Mouse (Mus musculus) cortical plate, adult 2 months (tissue): ENCODE data around the gene Phtf2. TPM values are rescaled to one million over a fixed set of nuclear protein-coding genes. Genes with fewer than 3 reads are reported as not detected.
A peak's percentile ranks its signal among the peaks of the same experiment; 100 is the strongest.
"Not testable (repeated sequence)": the region's sequence is repeated elsewhere in the genome, so short reads cannot be mapped to it uniquely, and the experiment has no call there.

Experiments
- H3K27ac ChIP-seq: fragments of 200-500 bp; 2 replicates; pipeline ENCODE4 v1.5.1; 2012; ENCODE audit warnings: low read length, control low read depth, inconsistent platforms; ENCODE audit not compliant: insufficient read depth
- H3K4me1 ChIP-seq: fragments of 200-500 bp; 2 replicates; pipeline ENCODE4 v1.6.1; 2011; ENCODE audit warnings: low read length; ENCODE audit not compliant: control insufficient read depth, insufficient read depth
- H3K4me3 ChIP-seq: fragments of 200-500 bp; 2 replicates; pipeline ENCODE4 v1.5.1; 2011; ENCODE audit warnings: mild to moderate bottlenecking, low read length, control low read depth; ENCODE audit not compliant: insufficient read depth
- CTCF ChIP-seq: fragments of 200-500 bp; IDR thresholded peaks from 2 replicates; pipeline ENCODE4 v1.5.1; 2011; ENCODE audit warnings: mild to moderate bottlenecking, control low read depth, low read length; ENCODE audit not compliant: insufficient read depth; ENCODE audit errors: extremely low read depth
- POLR2A ChIP-seq: fragments of 200-500 bp; IDR thresholded peaks from 2 replicates; pipeline ENCODE4 v1.6.1; 2011; ENCODE audit warnings: mild to moderate bottlenecking, low read length, control low read depth; ENCODE audit not compliant: insufficient read depth; ENCODE audit errors: extremely low read depth
- polyA plus RNA-seq: library from polyadenylated mRNA; depleted of rRNA; stranded (reverse); fragments of >200 nt; gene quantifications from 2 replicates; pipeline ENCODE4 v1.2.3, GENCODE M21; 2012

Gene Phtf2
- polyA plus RNA-seq, 1 experiment, result 8.8 TPM

- no peak overlapping the region for H3K4me3 ChIP-seq
- TF ChIP-seq CTCF (no peak), POLR2A (no peak)
- no peaks in the 10 kb centered on the region for H3K4me1 ChIP-seq
- no peak overlapping the region for H3K27ac ChIP-seq
Observed at GRCm38 (mm10) chr5:20779191-20779590, 102.7 kb downstream of the Phtf2 start.

- H3K4me1 ChIP-seq, result no peaks in the 10 kb centered on the region
- H3K4me3 ChIP-seq, result no peak overlapping the region
- no peak for TF ChIP-seq CTCF
- no peak for TF ChIP-seq POLR2A
- no peak overlapping the region for H3K27ac ChIP-seq
Observed at GRCm38 (mm10) chr5:20778274-20778984, 103.5 kb downstream of the Phtf2 start.

- Histone ChIP-seq H3K4me3 (no peak overlapping the region), H3K4me1 (no peaks in the 10 kb centered on the region), H3K27ac (no peak overlapping the region)
- TF ChIP-seq POLR2A, result no peak
- TF ChIP-seq CTCF, result 0 out of 2 replicates have a peak, but pooled peaks have one; percentile 9
Observed at GRCm38 (mm10) chr5:20773341-20773740, 108.6 kb downstream of the Phtf2 start.

GRCm38 (mm10) chr5:20765365-20765920 is 116.5 kb downstream of the Phtf2 start:
- TF ChIP-seq CTCF (no peak), POLR2A (no peak)
- H3K4me3 ChIP-seq, result no peak overlapping the region
- no peak overlapping the region for H3K27ac ChIP-seq
- H3K4me1 ChIP-seq, result no peaks in the 10 kb centered on the region

DNA sequence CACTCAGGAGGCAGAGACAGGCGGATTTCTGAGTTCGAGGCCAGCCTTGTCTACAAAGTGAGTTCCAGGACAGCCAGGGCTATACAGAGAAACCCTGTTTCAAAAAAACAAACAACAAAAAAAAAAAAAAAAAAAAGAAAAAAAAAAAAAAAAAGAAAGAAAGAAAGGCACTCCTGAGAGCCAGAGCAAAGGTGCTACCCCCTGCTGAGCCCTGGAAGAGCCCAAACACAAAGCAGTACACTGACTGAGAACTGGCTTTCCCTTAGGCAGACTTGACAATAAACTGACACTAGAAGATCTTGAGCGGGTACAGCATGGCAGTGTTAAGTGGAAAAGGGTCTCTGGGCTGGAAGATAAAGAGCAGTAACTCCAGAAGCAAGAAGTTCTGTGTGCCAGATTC is 119.5 kb downstream of the Phtf2 start:
- not testable (repeated sequence) for H3K4me3 ChIP-seq, H3K27ac ChIP-seq, H3K4me1 ChIP-seq

DNA sequence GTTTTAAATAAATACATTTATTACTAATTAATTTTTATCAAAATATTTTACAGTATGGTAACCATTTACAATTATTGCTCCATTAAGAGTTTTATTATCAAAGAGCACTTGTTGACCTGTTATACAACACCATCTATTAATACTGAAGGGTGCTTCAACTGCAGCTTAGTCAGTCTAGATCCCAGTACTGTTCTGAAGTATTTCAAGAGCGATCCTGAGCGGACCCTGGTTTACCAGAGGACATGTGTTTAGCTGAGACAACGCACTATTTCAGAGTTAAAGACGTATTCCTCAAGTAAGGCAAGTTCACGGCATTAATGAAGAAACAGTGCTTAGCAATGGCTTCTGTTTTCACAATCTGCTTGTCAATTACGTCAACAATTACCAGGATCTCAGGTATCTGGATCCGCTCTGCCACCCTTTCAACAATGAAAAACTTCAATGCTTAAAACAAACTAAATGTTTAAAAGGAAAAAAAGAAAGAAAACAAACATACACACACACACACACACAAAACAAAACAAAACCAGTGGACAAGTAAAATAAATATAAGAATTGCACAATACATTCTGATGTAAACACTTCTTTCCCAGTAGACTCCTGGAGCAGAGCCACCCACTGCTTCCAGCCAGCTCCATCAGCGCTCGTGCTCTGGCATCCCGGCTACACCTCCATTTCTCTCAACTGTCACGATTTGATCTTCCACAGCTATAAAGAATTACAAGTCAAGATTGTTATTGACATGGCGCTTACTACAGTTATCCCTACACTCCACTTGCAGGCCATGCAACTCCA is 121.4 kb downstream of the Phtf2 start:
- Histone ChIP-seq H3K4me3 (no peak overlapping the region), H3K27ac (no peak overlapping the region), H3K4me1 (0 out of 2 replicates have a peak, but pooled peaks cover 1% of the 10 kb centered on the region)
- TF ChIP-seq POLR2A (no peak), CTCF (no peak)

- Histone ChIP-seq H3K4me1 (0 out of 2 replicates have a peak, but pooled peaks cover 1% of the 10 kb centered on the region), H3K27ac (no peak overlapping the region), H3K4me3 (no peak overlapping the region)
- TF ChIP-seq POLR2A (no peak), CTCF (no peak)
Observed at GRCm38 (mm10) chr5:20759771-20760170, 122.2 kb downstream of the Phtf2 start.

DNA sequence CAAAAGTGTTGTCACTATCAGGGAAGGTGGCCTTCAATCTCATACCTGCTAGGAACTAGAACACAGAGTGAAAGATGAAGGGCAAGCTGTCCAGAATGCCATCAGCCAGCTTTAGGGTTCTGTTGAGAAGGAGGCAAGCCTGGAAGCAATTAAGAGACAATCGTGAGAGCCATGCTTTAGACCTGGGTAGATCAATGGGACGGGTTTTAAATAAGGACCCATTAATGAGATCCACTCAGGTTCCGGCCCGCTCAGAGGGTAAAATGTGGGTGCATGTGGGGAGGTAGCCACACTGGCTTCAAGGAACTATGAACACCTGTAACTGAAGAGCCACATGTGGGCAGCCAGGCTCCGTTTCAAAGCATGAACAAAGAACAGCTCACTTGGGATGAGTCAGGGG is 128.0 kb downstream of the Phtf2 start:
- no peak overlapping the region for H3K27ac ChIP-seq
- no peak overlapping the region for H3K4me3 ChIP-seq
- no peak for TF ChIP-seq POLR2A
- TF ChIP-seq CTCF, result no peak
- 0 out of 2 replicates have a peak, but pooled peaks cover 3% of the 10 kb centered on the region for H3K4me1 ChIP-seq

DNA sequence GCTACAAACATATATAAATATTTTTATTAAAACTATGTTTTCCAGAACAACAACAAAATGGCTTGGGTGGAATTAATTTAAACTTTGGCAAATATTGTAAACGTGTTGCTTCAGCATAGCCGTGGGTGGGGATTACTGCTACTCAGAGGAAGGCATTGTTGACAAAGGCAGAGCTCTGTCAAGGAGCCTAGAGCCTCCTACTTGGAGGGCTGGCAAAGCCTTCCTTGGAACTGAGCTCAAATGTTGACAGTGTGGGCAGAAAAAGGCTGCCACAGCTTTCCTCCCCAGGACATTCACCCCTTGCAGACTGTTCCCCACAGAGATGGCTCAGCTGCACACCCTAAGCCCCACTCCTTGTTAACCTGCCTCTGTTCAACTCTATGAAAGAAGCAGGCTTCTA is 128.8 kb downstream of the Phtf2 start:
- TF ChIP-seq POLR2A, result no peak
- TF ChIP-seq CTCF, result no peak
- Histone ChIP-seq H3K4me3 (no peak overlapping the region), H3K27ac (no peak overlapping the region), H3K4me1 (0 out of 2 replicates have a peak, but pooled peaks cover 3% of the 10 kb centered on the region)
